Mouse (Mus musculus) heart, embryonic 10.5 days (tissue): ENCODE data around the gene 4930568D16Rik. TPM values are rescaled to one million over a fixed set of nuclear protein-coding genes. Genes with fewer than 3 reads are reported as not detected.

ENCODE experiments used
- DNase-seq: peaks from one replicate; pipeline ENCODE4 v3.0.0-alpha.2; 2017; ENCODE audit warnings: low spot score
- H3K27ac ChIP-seq: fragments of 300-500 bp; sonication (generic); 2 replicates; pipeline ENCODE4 v1.5.1; 2016; ENCODE audit warnings: mild to moderate bottlenecking
- H3K27me3 ChIP-seq: fragments of 300-500 bp; sonication (generic); 2 replicates; pipeline ENCODE4 v1.6.1; 2016; ENCODE audit warnings: mild to moderate bottlenecking; ENCODE audit not compliant: poor library complexity, insufficient read depth, severe bottlenecking
- H3K36me3 ChIP-seq: fragments of 300-500 bp; sonication (generic); 2 replicates; pipeline ENCODE4 v1.6.1; 2016; ENCODE audit warnings: mild to moderate bottlenecking, moderate library complexity
- H3K4me1 ChIP-seq: fragments of 300-500 bp; sonication (generic); 2 replicates; pipeline ENCODE4 v1.6.1; 2016; ENCODE audit warnings: mild to moderate bottlenecking
- H3K4me3 ChIP-seq: fragments of 300-500 bp; sonication (generic); 2 replicates; pipeline ENCODE4 v1.5.1; 2016; ENCODE audit warnings: mild to moderate bottlenecking, moderate library complexity
- H3K9me3 ChIP-seq: fragments of 300-500 bp; sonication (generic); 2 replicates; pipeline ENCODE4 v1.6.1; 2016; ENCODE audit warnings: mild to moderate bottlenecking, moderate library complexity
- WGBS: fragments of 180-500 bp; shearing (Covaris S2); methylation state at CpG from one replicate; pipeline ENCODE4 v1.1.7; 2016; 5-methylcytosine and 5-hydroxymethylcytosine counted together
- polyA plus RNA-seq: library from polyadenylated mRNA; unstranded; fragments of >200 nt; fragmentation: Nextera tagmentation; extraction: Ambion mirVana; gene quantifications from 2 replicates; pipeline ENCODE4 v1.2.1, GENCODE M21; 2016

Gene 4930568D16Rik
- polyA plus RNA-seq, 1 experiment from 2014 or later: not detected

GRCm38 (mm10) chr2:35398184-35398828, 30.8 kb upstream of the 4930568D16Rik start:
- Histone ChIP-seq H3K27me3 (no peaks in the 10 kb centered on the region), H3K9me3 (no peaks in the 10 kb centered on the region), H3K36me3 (peaks cover 17% of the 10 kb centered on the region; the same call in 1 of the 2 replicates), H3K4me1 (peaks cover 8% of the 10 kb centered on the region), H3K4me3 (no peak overlapping the region), H3K27ac (0 out of 2 replicates have a peak overlapping the region, but pooled peaks have one; percentile 3)
- no peak for DNase-seq
- WGBS: 79% methylated on average over 6 of the region's 6 CpGs

- H3K36me3 ChIP-seq: peaks cover 17% of the 10 kb centered on the region; the same call in 1 of the 2 replicates
- DNase-seq: no peak
- WGBS: 46% methylated on average over 11 of the region's 11 CpGs
Measured at GRCm38 (mm10) chr2:35397590-35398173, 30.2 kb upstream of the 4930568D16Rik start.

GRCm38 (mm10) chr2:35397096-35397495, 29.6 kb upstream of the 4930568D16Rik start, which contains the start of gene 4930402F06Rik:
4930402F06Rik (minus strand) TSS chr2:35397175.
- peaks cover 11% of the 10 kb centered on the region; the same call in 1 of the 2 replicates for H3K36me3 ChIP-seq
- 0 out of 2 replicates have a peak within 1 kb of the TSS, but pooled peaks have one; percentile 3 for H3K27ac ChIP-seq
- 71% methylated on average over 5 of the region's 5 CpGs for WGBS
- no peak within 1 kb of the TSS for H3K4me3 ChIP-seq
- H3K4me1 ChIP-seq: peaks cover 8% of the 10 kb centered on the region
- no peaks in the 10 kb centered on the region for H3K9me3 ChIP-seq
- DNase-seq: no peak
- no peaks in the 10 kb centered on the region for H3K27me3 ChIP-seq

More at GRCm38 (mm10) chr2:35397590-35398173, 30.2 kb upstream of the 4930568D16Rik start:
- no peaks in the 10 kb centered on the region for H3K9me3 ChIP-seq
- no peak overlapping the region for H3K4me3 ChIP-seq
- H3K27me3 ChIP-seq: no peaks in the 10 kb centered on the region
- 0 out of 2 replicates have a peak overlapping the region, but pooled peaks have one; percentile 3 for H3K27ac ChIP-seq
- peaks cover 8% of the 10 kb centered on the region for H3K4me1 ChIP-seq

GRCm38 (mm10) chr2:35385441-35385871, 17.9 kb upstream of the 4930568D16Rik start:
- Histone ChIP-seq H3K27ac (no peak overlapping the region), H3K4me3 (no peak overlapping the region), H3K36me3 (no peaks in the 10 kb centered on the region), H3K9me3 (no peaks in the 10 kb centered on the region), H3K27me3 (no peaks in the 10 kb centered on the region), H3K4me1 (no peaks in the 10 kb centered on the region; the same call in 1 of the 2 replicates)
- DNase-seq: no peak
- WGBS: 73% methylated on average over 9 of the region's 9 CpGs

- Histone ChIP-seq H3K4me1 (no peaks in the 10 kb centered on the region), H3K4me3 (no peak overlapping the region), H3K9me3 (no peaks in the 10 kb centered on the region), H3K36me3 (no peaks in the 10 kb centered on the region), H3K27me3 (no peaks in the 10 kb centered on the region), H3K27ac (no peak overlapping the region)
- no peak for DNase-seq
- WGBS: 72% methylated on average over 9 of the region's 9 CpGs
Measured at GRCm38 (mm10) chr2:35379306-35379705, 11.8 kb upstream of the 4930568D16Rik start.

GRCm38 (mm10) chr2:35377600-35377999, 10.1 kb upstream of the 4930568D16Rik start:
- DNase-seq: no peak
- no peaks in the 10 kb centered on the region for H3K4me1 ChIP-seq
- 18% methylated on average over 6 of the region's 6 CpGs for WGBS
- no peak overlapping the region for H3K4me3 ChIP-seq
- no peak overlapping the region for H3K27ac ChIP-seq
- H3K9me3 ChIP-seq: no peaks in the 10 kb centered on the region
- no peaks in the 10 kb centered on the region for H3K27me3 ChIP-seq
- no peaks in the 10 kb centered on the region for H3K36me3 ChIP-seq

- Histone ChIP-seq H3K36me3 (no peaks in the 10 kb centered on the region), H3K27me3 (no peaks in the 10 kb centered on the region), H3K4me1 (no peaks in the 10 kb centered on the region), H3K4me3 (no peak overlapping the region), H3K27ac (no peak overlapping the region), H3K9me3 (no peaks in the 10 kb centered on the region)
- 14% methylated on average over 3 of the region's 3 CpGs for WGBS
- no peak for DNase-seq
Measured at GRCm38 (mm10) chr2:35373003-35373402, 5.5 kb upstream of the 4930568D16Rik start.

- Histone ChIP-seq H3K4me3 (no peak overlapping the region), H3K27me3 (no peaks in the 10 kb centered on the region), H3K9me3 (no peaks in the 10 kb centered on the region), H3K4me1 (no peaks in the 10 kb centered on the region), H3K27ac (no peak overlapping the region), H3K36me3 (no peaks in the 10 kb centered on the region)
- no peak for DNase-seq
Measured at GRCm38 (mm10) chr2:35370686-35371085, 3.2 kb upstream of the 4930568D16Rik start.

- H3K36me3 ChIP-seq: no peaks in the 10 kb centered on the region
- H3K4me1 ChIP-seq: no peaks in the 10 kb centered on the region
- H3K27ac ChIP-seq: no peak overlapping the region
- no peak overlapping the region for H3K4me3 ChIP-seq
- no peaks in the 10 kb centered on the region for H3K9me3 ChIP-seq
- DNase-seq: no peak
- WGBS: 48% methylated on average over 5 of the region's 5 CpGs
- no peaks in the 10 kb centered on the region for H3K27me3 ChIP-seq
Measured at GRCm38 (mm10) chr2:35349184-35349583, 18.3 kb downstream of the 4930568D16Rik start.

GRCm38 (mm10) chr2:35345984-35346383, 21.5 kb downstream of the 4930568D16Rik start:
- H3K9me3 ChIP-seq: no peaks in the 10 kb centered on the region
- WGBS: 64% methylated on average over 2 of the region's 2 CpGs
- no peak overlapping the region for H3K4me3 ChIP-seq
- H3K27ac ChIP-seq: no peak overlapping the region
- no peaks in the 10 kb centered on the region for H3K27me3 ChIP-seq
- H3K36me3 ChIP-seq: no peaks in the 10 kb centered on the region
- DNase-seq: no peak
- no peaks in the 10 kb centered on the region; the same call in 1 of the 2 replicates for H3K4me1 ChIP-seq

- Histone ChIP-seq H3K27me3 (no peaks in the 10 kb centered on the region), H3K27ac (no peak overlapping the region), H3K4me1 (no peaks in the 10 kb centered on the region; the same call in 1 of the 2 replicates), H3K4me3 (no peak overlapping the region), H3K9me3 (no peaks in the 10 kb centered on the region), H3K36me3 (no peaks in the 10 kb centered on the region)
- no peak for DNase-seq
- WGBS: 76% methylated on average over 3 of the region's 3 CpGs
Measured at GRCm38 (mm10) chr2:35342605-35343004, 24.9 kb downstream of the 4930568D16Rik start.

- Histone ChIP-seq H3K27me3 (no peaks in the 10 kb centered on the region; the same call in 1 of the 2 replicates), H3K4me1 (peaks cover 20% of the 10 kb centered on the region), H3K27ac (no peak overlapping the region), H3K4me3 (no peak overlapping the region), H3K36me3 (no peaks in the 10 kb centered on the region), H3K9me3 (no peaks in the 10 kb centered on the region)
- DNase-seq: no peak
- 84% methylated on average over 6 of the region's 6 CpGs for WGBS
Measured at GRCm38 (mm10) chr2:35338707-35339106, 28.8 kb downstream of the 4930568D16Rik start.

- H3K4me1 ChIP-seq: peaks cover 20% of the 10 kb centered on the region
- no peaks in the 10 kb centered on the region for H3K9me3 ChIP-seq
- H3K27ac ChIP-seq: no peak overlapping the region
- no peaks in the 10 kb centered on the region; the same call in 1 of the 2 replicates for H3K27me3 ChIP-seq
- WGBS: 62% methylated on average over 1 of the region's 1 CpGs
- H3K36me3 ChIP-seq: no peaks in the 10 kb centered on the region
- DNase-seq: no peak
- H3K4me3 ChIP-seq: no peak overlapping the region
Measured at GRCm38 (mm10) chr2:35338036-35338435, 29.5 kb downstream of the 4930568D16Rik start.
